21 mouse cellular contexts compared by ENCODE assay signal in the genomic region with DNA sequence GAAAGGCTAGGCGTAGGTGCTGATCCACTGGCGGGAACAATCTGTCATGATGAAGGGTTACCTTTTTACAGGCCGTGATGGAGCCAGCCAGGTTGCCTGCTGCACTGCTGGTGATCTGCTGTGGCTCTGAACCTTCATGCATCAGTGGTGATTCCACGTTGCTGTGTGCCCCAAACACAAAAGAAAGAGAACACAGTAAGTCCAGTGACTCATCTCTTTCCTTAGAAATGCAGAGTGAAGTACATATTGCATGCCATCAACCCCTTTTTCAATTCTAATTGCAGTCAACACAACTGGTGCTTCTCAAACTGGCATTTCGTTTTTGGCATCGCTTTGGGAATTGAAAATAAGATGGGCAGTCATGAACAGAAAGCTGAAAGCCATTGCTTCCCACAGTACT. TPM values are rescaled to one million over a fixed set of nuclear protein-coding genes. Genes with fewer than 3 reads are reported as not detected.
DNase-seq lines count a peak whose midpoint lies in the region; ATAC-seq lines count a peak whose summit lies in the region.
"Had no signal": no experiment of that assay in that cellular context is flagged by ENCODE, and none has a peak within 500 bp of the region (broad histone marks: within the 10 kb centered on the region; RNA-seq: fewer than 3 reads in every experiment).

No protein-coding gene starts in this region.

- intact Hi-C loops in heart, postnatal 10 days (cut with DNase I), result no loop called here

- peak; percentile 72 for ATAC-seq in cerebellum, adult (ENCODE audit: insufficient number of reproducible peaks, low FRiP score, low TSS enrichment)
- ATAC-seq in megakaryocyte progenitor cell, adult 5-6 weeks (replicated peaks; ENCODE audit: poor library complexity), result no peak
- ATAC-seq: forebrain, embryonic 14.5 days; inflammation-experienced regulatory T-cells, adult 6 months; Patski had no signal

- no peak for DNase-seq in cerebellum, postnatal 4 days (ENCODE audit: low spot score in 2 of 2)
- peak; percentile 60 for DNase-seq in Muller cell, postnatal 12 days (ENCODE audit: inconsistent ontology term)
- peak; percentile 56 for DNase-seq in cerebellum, adult 11-12 months
- peak; percentile 59 for DNase-seq in cerebellum, adult 9-11 months
- DNase-seq in heart, postnatal 10 days, result no peak
- no peak for DNase-seq in lung, postnatal 25 days (ENCODE audit: low spot score)
- DNase-seq: adrenal gland, postnatal 14 days; heart, postnatal 14 days; kidney, adult 11 months; kidney, postnatal 25 days; liver, embryonic 13.5 days; lung, adult 18-20 months; lung, postnatal 14 days; retina, postnatal 1 day; right cerebral cortex, postnatal 14 days had no signal

RNA-seq across cellular contexts. Expression of a gene that starts 45.8 kb away (rescaled TPM):
- 1 to 10 TPM; 1.2 to 1.6 TPM for total RNA-seq in heart, postnatal 10 days (2021)
- total RNA-seq in megakaryocyte progenitor cell, adult 5-6 weeks (2015), result not detected in 2 replicates
- not detected in 2 replicates for total RNA-seq in megakaryocyte progenitor cell, adult 5-6 weeks (2017)
- total RNA-seq: CH12.LX had no signal

Comparison
In these comparisons a context has a peak if more than half of its experiments do, and no peak if none do; other contexts are left out.
1. DNase-seq: peak in Muller cell, postnatal 12 days (single experiment), cerebellum, adult 11-12 months (single experiment) and cerebellum, adult 9-11 months (single experiment); none in cerebellum, postnatal 4 days (0 of 2), heart, postnatal 10 days (0 of 2) and lung, postnatal 25 days (single experiment).